Mouse (Mus musculus): ENCODE measurements at regions not wholly inside any gene's neighbourhood (a gene's known extent, or its start where the extent isn't known, plus 50 kb on each side); places are given as distances from the start of the nearest gene placed in this dataset.

DNA sequence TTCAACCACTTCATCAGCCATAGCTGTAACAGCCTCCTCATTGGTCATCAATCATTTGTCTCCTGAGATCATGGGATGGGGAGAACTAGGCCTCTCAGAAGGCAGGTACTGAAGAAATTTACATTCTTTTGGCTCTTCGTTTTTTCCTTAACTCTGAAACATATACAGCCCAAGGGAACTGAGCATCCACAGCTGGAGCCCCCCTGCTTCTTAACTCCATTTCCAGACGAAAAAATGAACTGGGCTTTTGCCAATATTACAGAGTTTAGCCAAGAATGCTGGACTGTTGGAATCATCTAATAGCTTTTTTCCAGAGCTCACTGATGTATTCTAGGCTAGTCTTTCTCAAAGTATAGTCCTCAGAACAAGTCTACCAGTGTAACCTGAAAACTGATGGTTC lies 57.3 kb upstream of the Tmem164 start:
- in situ Hi-C loops (cut with MboI, MseI), result no loop called here

Measured in T-helper 1 cell (primary cell).